Mouse (Mus musculus): ENCODE results near the gene Wdr95. TPM values are rescaled to one million over a fixed set of nuclear protein-coding genes. Genes with fewer than 3 reads are reported as not detected.

Gene Wdr95
- polyA plus RNA-seq, 1 experiment from 2014 or later = not detected

- H3K4me1 ChIP-seq (replicated peaks; ENCODE audit: control insufficient read depth, insufficient read depth) = no peaks in the 10 kb centered on the region
- TF ChIP-seq CTCF (IDR thresholded peaks at IDR 0.05; ENCODE audit: low read depth) (no peak), EP300 (optimal IDR thresholded peaks at IDR 0.05) (no peak)
- no peak overlapping the region for H3K4me2 ChIP-seq (replicated peaks; ENCODE audit: low read depth)
- no peaks in the 10 kb centered on the region for H3K36me3 ChIP-seq (ENCODE audit: control insufficient read depth, insufficient read depth, low read length)
- DNase-seq (ENCODE audit: low spot score) = no peak
- ATAC-seq (ENCODE audit: low FRiP score, low TSS enrichment) = no peak
- H3K27ac ChIP-seq (replicated peaks) = no peak overlapping the region
- no peak overlapping the region for H3K4me3 ChIP-seq (ENCODE audit: low read depth, low read length)
- H3K27me3 ChIP-seq (ENCODE audit: control insufficient read depth, insufficient read depth, low read length) = no peaks in the 10 kb centered on the region
- H3K9me3 ChIP-seq (ENCODE audit: control insufficient read depth, low read length) = no peaks in the 10 kb centered on the region
- no peak overlapping the region for H3K9ac ChIP-seq (ENCODE audit: low read length)
- 51% methylated on average over 6 of the region's 6 CpGs for WGBS
Measured at GRCm38 (mm10) chr5:149648895-149649406, 120.5 kb downstream of the Wdr95 start.

GRCm38 (mm10) chr5:149649499-149650178 is 121.2 kb downstream of the Wdr95 start:
- Histone ChIP-seq H3K4me1 (replicated peaks; ENCODE audit: control insufficient read depth, insufficient read depth) (no peaks in the 10 kb centered on the region), H3K36me3 (ENCODE audit: control insufficient read depth, insufficient read depth, low read length) (no peaks in the 10 kb centered on the region), H3K27me3 (ENCODE audit: control insufficient read depth, insufficient read depth, low read length) (no peaks in the 10 kb centered on the region), H3K9me3 (ENCODE audit: control insufficient read depth, low read length) (no peaks in the 10 kb centered on the region), H3K27ac (replicated peaks) (no peak overlapping the region), H3K9ac (ENCODE audit: low read length) (no peak overlapping the region), H3K4me2 (replicated peaks; ENCODE audit: low read depth) (no peak overlapping the region), H3K4me3 (ENCODE audit: low read depth, low read length) (no peak overlapping the region)
- no peak for ATAC-seq (ENCODE audit: low FRiP score, low TSS enrichment)
- TF ChIP-seq CTCF (IDR thresholded peaks at IDR 0.05; ENCODE audit: low read depth) (no peak), EP300 (optimal IDR thresholded peaks at IDR 0.05) (no peak)
- no peak for DNase-seq (ENCODE audit: low spot score)
- WGBS = 67% methylated on average over 14 of the region's 14 CpGs

GRCm38 (mm10) chr5:149650179-149650553 is 121.7 kb downstream of the Wdr95 start:
- ATAC-seq (ENCODE audit: low FRiP score, low TSS enrichment) (no peak), DNase-seq (ENCODE audit: low spot score) (no peak)
- no peak overlapping the region for H3K27ac ChIP-seq (replicated peaks)
- H3K4me1 ChIP-seq (replicated peaks; ENCODE audit: control insufficient read depth, insufficient read depth) = no peaks in the 10 kb centered on the region
- no peaks in the 10 kb centered on the region for H3K36me3 ChIP-seq (ENCODE audit: control insufficient read depth, insufficient read depth, low read length)
- no peaks in the 10 kb centered on the region for H3K9me3 ChIP-seq (ENCODE audit: control insufficient read depth, low read length)
- no peak overlapping the region for H3K9ac ChIP-seq (ENCODE audit: low read length)
- no peak overlapping the region for H3K4me3 ChIP-seq (ENCODE audit: low read depth, low read length)
- H3K4me2 ChIP-seq (replicated peaks; ENCODE audit: low read depth) = no peak overlapping the region
- no peak for TF ChIP-seq EP300 (optimal IDR thresholded peaks at IDR 0.05)
- TF ChIP-seq CTCF (IDR thresholded peaks at IDR 0.05; ENCODE audit: low read depth) = no peak
- H3K27me3 ChIP-seq (ENCODE audit: control insufficient read depth, insufficient read depth, low read length) = no peaks in the 10 kb centered on the region
- 43% methylated on average over 4 of the region's 4 CpGs for WGBS

- Histone ChIP-seq H3K9ac (ENCODE audit: low read length) (no peak overlapping the region), H3K4me2 (replicated peaks; ENCODE audit: low read depth) (no peak overlapping the region), H3K27me3 (ENCODE audit: control insufficient read depth, insufficient read depth, low read length) (no peaks in the 10 kb centered on the region), H3K27ac (replicated peaks) (no peak overlapping the region), H3K36me3 (ENCODE audit: control insufficient read depth, insufficient read depth, low read length) (no peaks in the 10 kb centered on the region), H3K9me3 (ENCODE audit: control insufficient read depth, low read length) (no peaks in the 10 kb centered on the region), H3K4me1 (replicated peaks; ENCODE audit: control insufficient read depth, insufficient read depth) (no peaks in the 10 kb centered on the region), H3K4me3 (ENCODE audit: low read depth, low read length) (no peak overlapping the region)
- no peak for ATAC-seq (ENCODE audit: low FRiP score, low TSS enrichment)
- TF ChIP-seq EP300 (optimal IDR thresholded peaks at IDR 0.05) (no peak), CTCF (IDR thresholded peaks at IDR 0.05; ENCODE audit: low read depth) (no peak)
- no peak for DNase-seq (ENCODE audit: low spot score)
- WGBS = 81% methylated on average over 9 of the region's 9 CpGs
Measured at GRCm38 (mm10) chr5:149655636-149656035, 127.2 kb downstream of the Wdr95 start.

- Histone ChIP-seq H3K36me3 (ENCODE audit: control insufficient read depth, insufficient read depth, low read length) (no peaks in the 10 kb centered on the region), H3K4me2 (replicated peaks; ENCODE audit: low read depth) (no peak overlapping the region), H3K27me3 (ENCODE audit: control insufficient read depth, insufficient read depth, low read length) (no peaks in the 10 kb centered on the region), H3K27ac (replicated peaks) (no peak overlapping the region), H3K9me3 (ENCODE audit: control insufficient read depth, low read length) (no peaks in the 10 kb centered on the region), H3K4me1 (replicated peaks; ENCODE audit: control insufficient read depth, insufficient read depth) (no peaks in the 10 kb centered on the region), H3K9ac (ENCODE audit: low read length) (no peak overlapping the region), H3K4me3 (ENCODE audit: low read depth, low read length) (no peak overlapping the region)
- no peak for DNase-seq (ENCODE audit: low spot score)
- ATAC-seq (ENCODE audit: low FRiP score, low TSS enrichment) = no peak
- TF ChIP-seq EP300 (optimal IDR thresholded peaks at IDR 0.05) = no peak
- no peak for TF ChIP-seq CTCF (IDR thresholded peaks at IDR 0.05; ENCODE audit: low read depth)
- WGBS = 54% methylated on average over 3 of the region's 3 CpGs
Measured at GRCm38 (mm10) chr5:149658022-149658421, 129.5 kb downstream of the Wdr95 start.

GRCm38 (mm10) chr5:149658741-149659413 is 130.4 kb downstream of the Wdr95 start:
- DNase-seq (ENCODE audit: low spot score) (no peak), ATAC-seq (ENCODE audit: low FRiP score, low TSS enrichment) (no peak)
- H3K4me2 ChIP-seq (replicated peaks; ENCODE audit: low read depth) = no peak overlapping the region
- 65% methylated on average over 9 of the region's 9 CpGs for WGBS
- TF ChIP-seq CTCF (IDR thresholded peaks at IDR 0.05; ENCODE audit: low read depth) = no peak
- TF ChIP-seq EP300 (optimal IDR thresholded peaks at IDR 0.05) = no peak
- H3K9ac ChIP-seq (ENCODE audit: low read length) = no peak overlapping the region
- H3K27me3 ChIP-seq (ENCODE audit: control insufficient read depth, insufficient read depth, low read length) = no peaks in the 10 kb centered on the region
- no peaks in the 10 kb centered on the region for H3K4me1 ChIP-seq (replicated peaks; ENCODE audit: control insufficient read depth, insufficient read depth)
- H3K36me3 ChIP-seq (ENCODE audit: control insufficient read depth, insufficient read depth, low read length) = no peaks in the 10 kb centered on the region
- H3K4me3 ChIP-seq (ENCODE audit: low read depth, low read length) = no peak overlapping the region
- no peak overlapping the region for H3K27ac ChIP-seq (replicated peaks)
- no peaks in the 10 kb centered on the region for H3K9me3 ChIP-seq (ENCODE audit: control insufficient read depth, low read length)

All from stomach, postnatal 0 days (tissue).